Mouse (Mus musculus) liver, adult 2 months (tissue): ENCODE measurements around the gene Vps11.

ENCODE experiments used
- CTCF ChIP-seq: fragments of 200-500 bp; IDR thresholded peaks from 2 replicates; pipeline ENCODE4 v1.5.1; 2011; ENCODE audit warnings: low read depth, low read length, control low read depth
- POLR2A ChIP-seq: fragments of 200-500 bp; IDR thresholded peaks from 2 replicates; pipeline ENCODE4 v1.6.1; 2011; ENCODE audit warnings: low read length, control low read depth; ENCODE audit not compliant: insufficient read depth; ENCODE audit errors: extremely low read depth

DNA sequence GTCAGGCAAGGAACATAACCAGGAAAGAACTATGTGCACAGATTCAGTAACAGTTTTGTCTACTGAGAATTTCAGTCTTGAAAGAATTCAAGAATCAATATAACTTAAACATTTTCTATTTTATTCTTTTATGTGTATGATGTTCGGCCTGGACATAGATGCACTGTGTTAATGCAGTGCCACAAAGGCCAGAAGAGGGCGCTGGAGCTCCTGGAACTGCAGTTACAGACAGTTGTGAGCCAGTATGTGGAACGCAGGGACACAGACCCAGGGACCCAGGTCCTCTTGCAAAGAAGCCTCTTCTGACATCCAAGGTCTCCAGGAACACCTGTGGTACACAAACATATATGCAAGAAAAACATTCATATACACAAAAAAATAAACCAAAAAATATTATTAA lies 3.0 kb upstream of the Vps11 start:
- no peak for TF ChIP-seq POLR2A
- peak; percentile 75 for TF ChIP-seq CTCF
